Mouse (Mus musculus) adrenal gland, postnatal 10 days (tissue): ENCODE measurements around the gene Pigo. TPM values are rescaled to one million over a fixed set of nuclear protein-coding genes. Genes with fewer than 3 reads are reported as not detected.

Source experiments
- DNase-seq: peaks from one replicate; pipeline ENCODE4 v3.0.0; 2021; ENCODE audit warnings: mixed read lengths
- total RNA-seq, 2 experiments: library from RNA; stranded (reverse); gene quantifications; 2 replicates each; pipeline ENCODE4 v1.2.3; 2021

Gene Pigo
- total RNA-seq, 2 experiments from 2014 or later: 22.0 to 25.8 TPM

GRCm38 (mm10) chr4:43037860-43038566, 12.4 kb upstream of the Pigo start:
- DNase-seq: no peak

GRCm38 (mm10) chr4:43036356-43036755, 10.7 kb upstream of the Pigo start:
- DNase-seq: no peak

GRCm38 (mm10) chr4:43035851-43036250, 10.2 kb upstream of the Pigo start:
- DNase-seq: no peak

DNA sequence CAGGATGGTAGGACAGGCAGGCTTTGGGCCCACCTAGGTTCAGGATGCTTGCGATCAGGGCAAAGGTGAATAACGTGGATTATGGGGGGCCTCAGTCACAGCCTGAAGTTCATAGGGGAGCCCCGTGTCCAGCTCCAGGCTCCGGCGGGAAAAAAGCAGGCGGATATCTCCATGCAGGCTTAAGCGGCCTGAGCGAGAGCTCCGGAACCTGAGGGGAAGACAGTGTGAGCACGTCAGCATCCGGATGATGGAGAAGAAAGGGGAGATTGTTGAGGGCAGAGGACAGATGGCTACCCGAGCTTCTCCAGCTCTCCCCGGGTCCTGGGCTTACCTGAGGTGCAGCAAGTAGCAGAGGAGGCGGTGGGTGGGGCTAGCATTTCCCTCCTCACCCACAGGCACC, 7.9 kb upstream of the Pigo start:
- no peak for DNase-seq

GRCm38 (mm10) chr4:43032501-43032900, 6.9 kb upstream of the Pigo start:
- no peak for DNase-seq

DNA sequence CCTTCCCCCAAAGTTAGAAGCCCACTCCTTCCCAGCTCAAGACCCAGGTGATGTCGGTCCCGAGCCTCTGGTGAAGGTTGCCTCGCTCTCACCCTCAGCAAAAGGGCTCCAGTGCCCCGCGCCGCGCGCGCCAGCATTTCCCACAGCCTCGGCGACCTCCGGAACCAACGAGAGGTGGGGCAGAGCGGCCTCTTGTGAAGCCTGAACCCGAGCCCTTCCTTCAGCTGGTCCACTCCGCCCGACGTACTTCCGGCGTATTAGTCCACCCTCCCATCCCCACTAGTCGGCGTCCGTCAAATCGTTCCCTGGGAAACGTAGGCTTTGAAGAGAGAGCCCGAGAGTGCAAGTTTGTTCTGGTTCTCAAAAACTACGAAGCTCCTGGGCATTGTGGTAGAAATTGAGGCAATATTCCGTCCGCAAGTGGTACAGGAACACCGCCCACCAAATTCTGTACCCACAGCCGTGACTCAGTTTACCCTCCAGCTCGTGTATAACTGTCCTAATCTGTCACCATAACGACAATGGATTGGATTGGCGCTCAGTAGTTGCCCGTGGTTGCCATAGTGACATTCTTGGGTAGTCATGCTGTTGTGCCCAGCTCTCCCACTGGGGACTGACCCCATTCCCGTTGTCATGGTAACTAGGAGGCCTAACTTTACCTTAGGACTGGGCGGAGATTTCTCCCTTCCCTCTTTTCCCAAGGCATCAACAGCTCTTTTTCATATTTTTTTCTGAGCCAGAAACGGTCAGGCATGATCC, 5.8 kb upstream of the Pigo start, which contains the start of gene Stoml2:
Stoml2 (minus strand) TSS at position 474 of the 759 bp plus-strand sequence.
- DNase-seq: peak; percentile 94

DNA sequence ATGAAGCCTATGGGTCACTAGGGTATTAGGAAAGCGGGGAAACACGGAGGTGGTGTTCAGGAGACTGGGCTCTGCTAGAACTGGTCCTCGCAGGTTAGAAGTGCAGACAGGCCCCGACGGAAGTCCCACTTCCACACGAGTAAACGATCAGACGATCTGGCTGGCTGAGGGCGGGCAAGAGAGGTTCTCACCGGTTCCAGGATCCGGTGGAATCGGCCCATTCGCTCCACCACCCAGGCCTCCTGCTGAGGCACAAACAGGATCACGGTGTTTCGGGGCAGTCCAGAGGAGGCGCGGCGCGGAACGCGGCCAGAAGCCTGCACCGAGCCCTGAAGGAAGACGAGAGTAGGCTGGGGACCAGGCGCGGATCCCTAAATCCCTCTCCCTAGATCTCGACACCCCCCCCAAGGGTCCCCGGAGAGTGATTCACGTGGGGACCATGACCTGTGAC, 5.2 kb upstream of the Pigo start:
- DNase-seq: no peak

- no peak for DNase-seq
Measured at GRCm38 (mm10) chr4:43030352-43030751, 4.7 kb upstream of the Pigo start.

- DNase-seq: no peak
Measured at GRCm38 (mm10) chr4:43029749-43030148, 4.1 kb upstream of the Pigo start.

GRCm38 (mm10) chr4:43029121-43029520, 3.5 kb upstream of the Pigo start:
- DNase-seq: peak; percentile 49

DNA sequence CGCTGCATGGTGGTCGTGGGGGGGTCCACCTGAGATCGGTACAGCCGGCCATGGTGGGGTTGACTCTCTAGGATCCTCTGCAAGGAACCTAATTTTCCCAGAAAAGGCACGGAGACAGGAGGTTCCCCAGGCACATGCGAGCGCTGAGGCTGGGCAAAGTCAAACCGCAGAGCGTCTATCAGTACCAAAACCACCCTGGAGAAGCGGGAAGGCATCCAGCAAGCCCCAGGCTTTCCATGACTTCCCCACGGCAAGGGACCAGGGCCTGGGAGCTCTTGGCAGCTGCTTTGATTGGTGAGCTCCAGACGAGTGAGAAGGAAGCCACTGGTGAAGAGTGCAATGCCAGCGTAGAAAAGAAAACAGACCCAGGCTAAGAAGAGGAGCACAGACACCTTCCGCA, 946 bp downstream of the Pigo start:
- no peak for DNase-seq

GRCm38 (mm10) chr4:43021341-43021740, 4.3 kb downstream of the Pigo start:
- DNase-seq: no peak

DNA sequence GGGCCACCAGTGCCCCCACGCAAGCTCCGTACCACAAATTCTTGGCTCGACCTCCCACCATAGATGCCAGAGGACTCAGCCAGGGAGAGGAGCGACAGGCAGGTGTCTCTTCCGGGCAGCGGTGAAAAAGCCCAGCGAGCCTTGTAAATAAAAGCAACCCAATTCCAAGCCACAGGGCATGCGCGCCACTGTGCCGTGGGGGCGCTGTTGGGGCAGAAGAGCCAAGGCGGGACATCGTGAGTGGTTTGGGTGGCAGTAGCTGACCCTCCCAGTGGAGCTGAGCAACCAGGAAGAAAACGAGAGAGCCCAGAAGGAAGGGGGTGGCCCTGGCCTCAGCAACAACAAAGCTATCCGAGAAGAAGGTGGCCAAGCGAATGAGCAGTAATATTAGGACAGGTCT, 4.7 kb downstream of the Pigo start:
- DNase-seq: no peak

DNA sequence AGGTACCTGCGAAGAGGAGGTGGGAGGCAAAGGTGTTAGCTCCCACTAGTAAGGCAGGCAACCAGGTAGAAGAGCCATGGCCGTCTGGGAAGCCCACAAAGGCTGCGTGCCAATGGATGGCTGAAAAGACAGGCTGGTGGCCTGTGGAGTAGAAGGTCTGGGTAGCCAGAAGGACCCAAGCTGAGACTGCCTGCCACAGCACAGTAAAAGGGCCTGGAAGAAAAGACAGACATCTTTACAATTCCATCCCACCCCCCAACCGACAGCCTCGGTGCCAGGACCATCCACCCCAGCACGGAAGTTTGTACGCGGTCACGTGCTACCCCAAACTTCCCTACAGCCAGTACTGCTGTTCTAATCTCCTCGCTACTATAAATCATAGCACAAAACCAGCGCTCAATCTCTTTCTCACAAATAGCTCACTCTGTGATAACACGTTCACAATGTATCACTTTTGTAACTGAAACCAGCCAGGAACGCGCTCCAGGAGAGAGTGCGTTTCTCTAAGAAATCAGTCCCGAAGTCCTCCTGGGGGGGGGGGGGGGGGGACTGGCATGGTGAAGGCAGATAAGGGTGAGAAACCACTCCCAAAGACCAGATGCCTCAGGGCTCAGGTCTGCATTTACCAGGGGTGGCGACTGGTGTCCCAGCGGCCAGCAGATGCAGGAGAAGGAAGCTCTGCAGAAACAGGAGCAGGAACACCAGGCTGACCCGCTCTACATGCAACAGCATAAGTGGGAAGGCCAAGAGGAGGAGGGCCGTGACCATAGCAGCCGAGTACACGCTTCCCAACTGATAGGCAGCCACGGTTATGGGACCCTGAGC, 5.8 kb downstream of the Pigo start:
- DNase-seq: no peak

- no peak for DNase-seq
Measured at GRCm38 (mm10) chr4:43019176-43019575, 6.4 kb downstream of the Pigo start.

GRCm38 (mm10) chr4:43018156-43018555, 7.5 kb downstream of the Pigo start:
- DNase-seq: no peak

- no peak for DNase-seq
Measured at GRCm38 (mm10) chr4:43012091-43012490, 13.5 kb downstream of the Pigo start.

GRCm38 (mm10) chr4:43010161-43011038, 15.2 kb downstream of the Pigo start, which contains the start of gene Fancg:
Fancg (minus strand) TSS chr4:43010506.
- DNase-seq: peak; percentile 89

- no peak for DNase-seq
Measured at GRCm38 (mm10) chr4:43005765-43006164, 19.9 kb downstream of the Pigo start.

DNA sequence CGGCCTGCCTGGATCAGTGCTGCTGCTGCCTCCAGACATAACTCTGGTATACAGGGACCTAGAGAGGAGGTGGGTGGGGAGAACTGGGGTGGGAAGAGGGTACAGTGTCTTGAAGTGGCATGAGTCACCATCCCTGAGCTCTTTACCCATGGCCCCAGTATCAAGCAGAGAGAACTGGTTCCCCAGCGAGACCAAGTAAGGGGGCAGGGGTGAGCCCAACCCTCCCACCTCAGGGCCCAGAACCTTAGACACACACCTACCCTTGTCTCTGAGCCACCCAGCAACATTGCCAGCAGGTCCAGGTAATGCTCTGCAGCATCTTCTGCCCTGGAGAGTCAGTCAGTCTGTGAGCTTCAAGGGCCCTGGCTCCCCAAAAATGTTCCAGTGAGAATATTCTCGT, 20.7 kb downstream of the Pigo start:
- no peak for DNase-seq

GRCm38 (mm10) chr4:43002756-43003439, 22.7 kb downstream of the Pigo start:
- DNase-seq: no peak
